Mouse (Mus musculus): ENCODE measurements around the gene Ptger4.

DNA sequence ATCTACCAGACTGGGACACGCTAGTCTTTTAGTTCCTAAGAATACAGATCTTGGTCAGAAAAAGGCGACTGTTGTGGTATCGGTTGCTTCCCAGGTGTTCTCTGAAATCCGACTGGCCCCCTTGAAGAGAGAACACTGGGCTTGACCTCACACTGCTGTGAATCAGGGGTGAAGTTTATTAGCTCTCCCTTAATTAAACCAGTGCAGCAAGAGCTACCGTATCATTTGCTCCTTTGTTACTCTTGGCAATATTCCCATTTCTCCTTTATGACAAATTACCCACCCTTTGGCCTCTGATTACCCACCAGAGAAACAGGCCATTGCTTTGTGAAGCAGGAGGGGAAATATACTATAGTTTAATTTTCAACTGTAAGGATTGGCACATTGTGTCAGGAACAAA, 16.2 kb upstream of the Ptger4 start:
- TF ChIP-seq EP300 (optimal IDR thresholded peaks at IDR 0.05): no peak
- TF ChIP-seq CTCF (IDR thresholded peaks at IDR 0.05; ENCODE audit: low read depth): no peak
